Mouse (Mus musculus) CH12.LX (cell line): ENCODE results near the gene Rtn4rl1. TPM values are rescaled to one million over a fixed set of nuclear protein-coding genes. Genes with fewer than 3 reads are reported as not detected.

Experiments used
- DNase-seq: peaks from one replicate; pipeline ENCODE4 v3.0.0-alpha.2; 2013; ENCODE audit errors: extremely low read depth
- H3K27ac ChIP-seq: 2 replicates; pipeline ENCODE4 v1.5.1; 2012; ENCODE audit warnings: low read depth, mild to moderate bottlenecking, control low read depth, moderate library complexity; ENCODE audit not compliant: insufficient read depth
- H3K27me3 ChIP-seq: replicated peaks from 2 replicates; pipeline ENCODE3; 2012; ENCODE audit warnings: inconsistent platforms
- H3K36me3 ChIP-seq, 2 experiments: replicated peaks in 1 of 2; 2 replicates each; pipeline versions ENCODE3 to v1.6.1; 2012; ENCODE audit warnings: inconsistent platforms in 1 of 2, low read length in 1 of 2, mild to moderate bottlenecking in 1 of 2, mixed read lengths in 1 of 2, moderate library complexity in 1 of 2; ENCODE audit not compliant: control insufficient read depth in 1 of 2, insufficient read depth in 1 of 2
- H3K4me1 ChIP-seq, 2 experiments: 2 replicates each; pipeline ENCODE4 v1.6.1; 2012; ENCODE audit warnings: inconsistent platforms in 1 of 2, moderate library complexity in 1 of 2; ENCODE audit not compliant: insufficient read depth in 2 of 2, control insufficient read depth in 1 of 2
- H3K4me2 ChIP-seq: 2 replicates; pipeline ENCODE4 v1.6.1; 2012; ENCODE audit warnings: low read depth, mild to moderate bottlenecking, control low read depth; ENCODE audit not compliant: poor library complexity, insufficient read depth, severe bottlenecking
- H3K4me3 ChIP-seq, 3 experiments: fragments of 150-350 bp in 1 of 3; sonication (generic) in 1 of 3; replicated peaks in 1 of 3; 2 replicates each; pipeline versions ENCODE3 to v1.5.1; 2011 to 2012; ENCODE audit warnings: low read depth in 2 of 3, low read length in 2 of 3, mild to moderate bottlenecking in 2 of 3, moderate library complexity in 2 of 3, control low read depth in 1 of 3, improper control_type of control experiment in 1 of 3, inconsistent platforms in 1 of 3, mixed read lengths in 1 of 3; ENCODE audit not compliant: poor library complexity in 1 of 3
- H3K79me2 ChIP-seq: replicated peaks from 2 replicates; pipeline ENCODE4 v1.6.1; 2012; ENCODE audit warnings: mild to moderate bottlenecking, moderate library complexity; ENCODE audit not compliant: control insufficient read depth, poor library complexity, insufficient read depth, severe bottlenecking; ENCODE audit errors: extremely low read depth
- H3K9ac ChIP-seq: 2 replicates; pipeline ENCODE4 v1.6.1; 2012; ENCODE audit warnings: low read depth, mild to moderate bottlenecking, control low read depth, moderate library complexity; ENCODE audit not compliant: insufficient read depth
- H3K9me3 ChIP-seq: replicated peaks from 2 replicates; pipeline ENCODE3; 2012; ENCODE audit warnings: low read length, inconsistent platforms, mixed read lengths
- BHLHE40 ChIP-seq: IDR thresholded peaks from 2 replicates; pipeline ENCODE4 v1.6.1; 2011; ENCODE audit warnings: mild to moderate bottlenecking, low read depth, low read length, improper control_type of control experiment
- CHD2 ChIP-seq: IDR thresholded peaks from 2 replicates; pipeline ENCODE4 v1.6.1; 2011; ENCODE audit warnings: low read length, improper control_type of control experiment
- CTCF ChIP-seq, 2 experiments: IDR thresholded peaks in 1 of 2; conservative IDR thresholded peaks in 1 of 2; 2 replicates each; pipeline ENCODE4 v1.5.1; 2011 to 2012; ENCODE audit warnings: low read depth in 2 of 2, low read length in 2 of 2, improper control_type of control experiment in 1 of 2, inconsistent platforms in 1 of 2, mild to moderate bottlenecking in 1 of 2, moderate library complexity in 1 of 2
- ETS1 ChIP-seq: conservative IDR thresholded peaks from 2 replicates; pipeline ENCODE4 v1.6.1; 2012; ENCODE audit warnings: low read depth, mild to moderate bottlenecking, inconsistent platforms, low read length, improper control_type of control experiment, moderate library complexity
- IRF4 ChIP-seq: IDR thresholded peaks from 2 replicates; pipeline ENCODE4 v1.6.1; 2014; ENCODE audit warnings: low read depth, mild to moderate bottlenecking, inconsistent platforms, low read length, improper control_type of control experiment
- JUN ChIP-seq: IDR thresholded peaks from 2 replicates; pipeline ENCODE4 v1.6.1; 2011; ENCODE audit warnings: low read depth, mild to moderate bottlenecking, low read length, improper control_type of control experiment, moderate library complexity; ENCODE audit not compliant: insufficient read depth
- JUND ChIP-seq: conservative IDR thresholded peaks from 2 replicates; pipeline ENCODE4 v1.6.1; 2011; ENCODE audit warnings: low read depth, low read length, improper control_type of control experiment
- NELFE ChIP-seq: IDR thresholded peaks from 2 replicates; pipeline ENCODE4 v1.6.1; 2011; ENCODE audit warnings: low read depth, low read length, improper control_type of control experiment
- PAX5 ChIP-seq: IDR thresholded peaks from 2 replicates; pipeline ENCODE4 v1.6.1; 2012; ENCODE audit warnings: low read length, inconsistent platforms, mixed read lengths
- POLR2AphosphoS2 ChIP-seq: IDR thresholded peaks from 2 replicates; pipeline ENCODE4 v1.6.1; 2011; ENCODE audit warnings: low read depth, low read length, improper control_type of control experiment
- RAD21 ChIP-seq: IDR thresholded peaks from 2 replicates; pipeline ENCODE4 v1.6.1; 2011; ENCODE audit warnings: low read depth, mild to moderate bottlenecking, low read length, improper control_type of control experiment, moderate library complexity
- RCOR1 ChIP-seq: conservative IDR thresholded peaks from 2 replicates; pipeline ENCODE4 v1.6.1; 2012; ENCODE audit warnings: low read depth, mild to moderate bottlenecking, inconsistent platforms, low read length, improper control_type of control experiment
- SMC3 ChIP-seq: IDR thresholded peaks from 2 replicates; pipeline ENCODE4 v1.6.1; 2011; ENCODE audit warnings: low read depth, low read length, improper control_type of control experiment
- TCF12 ChIP-seq: IDR thresholded peaks from 2 replicates; pipeline ENCODE4 v1.6.1; 2014; ENCODE audit warnings: low read depth, mild to moderate bottlenecking, inconsistent platforms, low read length, improper control_type of control experiment
- UBTF ChIP-seq: IDR thresholded peaks from 2 replicates; pipeline ENCODE4 v1.6.1; 2012; ENCODE audit warnings: low read depth, mild to moderate bottlenecking, inconsistent platforms, low read length, improper control_type of control experiment, moderate library complexity
- USF1 ChIP-seq: IDR thresholded peaks from 2 replicates; pipeline ENCODE4 v1.6.1; 2014; ENCODE audit warnings: low read depth, mild to moderate bottlenecking, inconsistent platforms, low read length, improper control_type of control experiment
- USF2 ChIP-seq: conservative IDR thresholded peaks from 2 replicates; pipeline ENCODE4 v1.6.1; 2011; ENCODE audit warnings: low read depth, low read length, improper control_type of control experiment
- dilution Hi-C: fragments of 300-500 bp; cut with MboI; formaldehyde crosslinking; loops from 2 replicates; pipeline ENCODE4 v1.14.3; 2020; ENCODE audit warnings: low sequenced_read_pairs; ENCODE audit not compliant: extremely low pct_unique_long_range_greater_than_20kb, extremely low pct_ligation_motif_present
- in situ Hi-C: fragments of 300-500 bp; cut with MboI; formaldehyde crosslinking; loops from 3 replicates; pipeline ENCODE4 v1.14.3; 2019; ENCODE audit warnings: low sequenced_read_pairs, low pct_ligation_motif_present, low pct_unique_long_range_greater_than_20kb, mixed read lengths
- polyA plus RNA-seq: library from polyadenylated mRNA; unstranded; fragments of >175 nt; gene quantifications from 2 replicates; pipeline ENCODE4 v1.2.1, GENCODE M21; 2012; ENCODE audit warnings: low read depth; ENCODE audit not compliant: insufficient read length
- total RNA-seq, 2 experiments: library from RNA; depleted of rRNA; stranded (reverse); fragments of 300-350 nt in 1 of 2; fragments of >200 nt in 1 of 2; gene quantifications; 2 replicates each; pipeline ENCODE4 v1.2.3; 2012 to 2014

The Rtn4rl1 gene
- total and polyA plus RNA-seq, 3 experiments: 0.04 to 0.09 TPM; not detected in 1

DNA sequence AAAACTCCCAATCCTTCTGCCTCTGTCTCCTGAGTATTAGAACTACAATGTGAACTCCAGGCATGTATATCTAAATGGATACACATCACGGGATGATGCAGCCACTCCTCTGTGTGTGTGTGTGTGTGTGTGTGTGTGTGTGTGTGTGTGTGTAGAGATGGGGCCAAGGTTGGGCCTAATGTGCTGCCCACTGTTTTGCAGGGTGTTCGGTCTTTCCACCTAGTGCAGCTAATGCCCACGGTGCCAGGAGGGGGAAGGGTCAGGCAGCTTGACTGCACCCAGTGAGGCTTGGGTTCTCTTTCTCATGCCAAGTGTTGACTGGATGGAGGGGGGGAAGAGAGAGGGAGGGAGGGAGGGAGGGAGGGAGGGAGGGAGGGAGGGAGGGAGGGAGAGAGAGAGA lies 19.3 kb downstream of the Rtn4rl1 start:
- peaks cover 4 to 22% of the 10 kb centered on the region in 2 experiments for H3K4me1 ChIP-seq
- no peak overlapping the region for H3K9ac ChIP-seq
- dilution Hi-C loops (no loop called here), in situ Hi-C loops (no loop called here)
- no peaks in the 10 kb centered on the region for H3K36me3 ChIP-seq
- no peak overlapping the region for H3K4me3 ChIP-seq
- no peak overlapping the region for H3K4me2 ChIP-seq
- H3K9me3 ChIP-seq: peaks cover 2% of the 10 kb centered on the region
- no peaks in the 10 kb centered on the region for H3K79me2 ChIP-seq
- no peak for DNase-seq
- TF ChIP-seq RCOR1 (no peak), CHD2 (no peak), PAX5 (no peak), IRF4 (no peak), SMC3 (no peak), POLR2AphosphoS2 (no peak), USF2 (no peak), CTCF (conservative IDR thresholded peaks at IDR 0.05 in 1 of 2, IDR thresholded peaks at IDR 0.05 in 1 of 2; ENCODE audit: low read depth in 2 of 2, low read length in 2 of 2) (no peak), JUN (no peak), ETS1 (no peak), USF1 (no peak), NELFE (no peak), RAD21 (no peak), JUND (no peak), UBTF (no peak)
- no peak overlapping the region for H3K27ac ChIP-seq
- peaks cover 7% of the 10 kb centered on the region for H3K27me3 ChIP-seq

DNA sequence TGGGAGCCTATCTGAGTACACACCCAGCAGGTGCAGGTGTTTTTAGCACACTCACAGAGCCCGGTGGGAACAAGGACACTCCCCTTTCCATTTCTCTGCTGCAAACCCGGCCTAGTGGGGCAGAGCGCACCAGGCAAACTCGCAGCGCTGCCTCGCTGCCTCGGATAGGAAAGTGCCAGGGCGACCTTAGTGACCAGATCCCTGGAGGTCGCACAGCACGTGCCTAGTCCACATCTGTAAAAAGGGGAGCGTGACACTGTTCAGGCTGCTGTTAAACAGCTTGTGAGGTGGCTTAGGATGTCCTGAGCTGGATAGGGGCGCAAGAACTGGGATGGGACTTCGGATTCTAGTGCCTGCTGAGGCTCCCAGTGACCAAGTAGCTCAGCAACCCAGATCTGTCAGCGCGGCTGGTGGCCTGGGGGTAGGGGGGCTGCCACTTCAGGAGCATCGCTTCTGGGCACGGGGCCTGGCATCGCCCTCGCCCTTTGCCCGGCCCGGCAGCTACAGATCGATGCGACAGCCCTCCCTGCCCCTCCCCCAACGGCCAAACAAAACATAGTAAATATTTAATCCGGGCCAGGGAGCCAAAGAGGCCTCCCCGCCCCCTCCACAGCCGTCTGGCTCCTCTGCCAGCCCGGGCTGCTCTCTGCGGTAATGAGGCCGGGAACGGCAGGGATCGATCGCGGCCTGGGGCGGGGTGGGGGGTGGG lies 19.9 kb downstream of the Rtn4rl1 start:
- DNase-seq: no peak
- Histone ChIP-seq H3K27me3 (peaks cover 7% of the 10 kb centered on the region), H3K79me2 (no peaks in the 10 kb centered on the region), H3K27ac (no peak overlapping the region), H3K9ac (no peak overlapping the region), H3K36me3 (no peaks in the 10 kb centered on the region), H3K4me3 (no peak overlapping the region), H3K4me1 (peaks cover 4 to 22% of the 10 kb centered on the region in 2 experiments), H3K4me2 (no peak overlapping the region), H3K9me3 (peaks cover 2% of the 10 kb centered on the region)
- in situ Hi-C loops (no loop called here), dilution Hi-C loops (no loop called here)
- TF ChIP-seq TCF12: no peak
- TF ChIP-seq JUND: no peak
- TF ChIP-seq BHLHE40: peak; percentile 61
- TF ChIP-seq, all 38 proteins: peak for 1
